Mouse (Mus musculus) layer of hippocampus, postnatal 14 days (tissue): ENCODE measurements around the gene Fxyd4. TPM values are rescaled to one million over a fixed set of nuclear protein-coding genes. Genes with fewer than 3 reads are reported as not detected.

ENCODE experiments used
- DNase-seq, 2 experiments: peaks; one replicate each; pipeline ENCODE4 v3.0.0; 2021 to 2022; ENCODE audit warnings: low spot score in 2 of 2, mixed read lengths in 1 of 2
- microRNA-seq, 2 experiments: library from miRNA; unstranded; fragments of <30 nt; microRNA quantifications; one replicate each; pipeline ENCODE4 v1.2.0; 2021
- total RNA-seq, 2 experiments: library from RNA; stranded (reverse); gene quantifications; 2 replicates each; pipeline ENCODE4 v1.2.3; 2021

The Fxyd4 gene
- total RNA-seq, 2 experiments from 2014 or later, result not detected

DNA sequence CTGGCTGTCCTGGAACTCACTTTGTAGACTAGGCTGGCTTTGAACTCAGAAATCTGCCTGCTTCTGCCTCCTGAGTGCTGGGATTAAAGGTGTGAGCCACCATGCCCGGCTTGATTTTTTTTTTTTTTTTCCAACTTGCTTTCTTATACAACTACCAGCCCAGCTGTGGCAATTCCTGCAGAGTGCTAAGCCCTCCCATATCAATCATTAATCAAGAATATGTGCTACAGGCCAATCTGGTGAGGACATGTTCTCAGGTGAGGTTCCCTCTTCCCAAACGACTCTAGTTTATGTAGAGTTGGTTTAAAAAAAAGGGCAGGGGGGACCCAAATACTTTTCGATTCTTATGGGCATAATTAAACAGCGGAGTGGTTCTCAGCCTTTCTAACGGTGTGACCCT is 39.7 kb downstream of the Fxyd4 start:
- no peak for DNase-seq

DNA sequence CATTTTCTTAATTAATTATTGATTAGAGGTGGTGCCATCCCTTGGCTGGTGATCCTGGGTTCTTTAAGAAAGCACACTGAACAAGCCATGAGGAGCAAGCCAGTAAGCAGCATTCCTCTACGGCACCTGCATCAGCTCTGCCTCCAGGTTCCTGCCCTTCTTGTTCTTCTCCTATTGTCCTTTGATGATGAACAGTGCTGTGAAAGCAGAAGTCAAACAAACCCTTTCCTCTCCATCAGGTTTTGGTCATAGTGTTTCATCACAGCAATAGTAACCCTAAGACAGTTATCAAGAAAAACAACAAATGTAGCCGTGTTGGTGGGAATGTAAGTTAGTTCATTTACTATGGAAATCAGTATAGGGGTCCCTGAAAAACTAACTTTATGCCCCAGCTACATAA is 44.1 kb downstream of the Fxyd4 start:
- DNase-seq, result no peak

DNA sequence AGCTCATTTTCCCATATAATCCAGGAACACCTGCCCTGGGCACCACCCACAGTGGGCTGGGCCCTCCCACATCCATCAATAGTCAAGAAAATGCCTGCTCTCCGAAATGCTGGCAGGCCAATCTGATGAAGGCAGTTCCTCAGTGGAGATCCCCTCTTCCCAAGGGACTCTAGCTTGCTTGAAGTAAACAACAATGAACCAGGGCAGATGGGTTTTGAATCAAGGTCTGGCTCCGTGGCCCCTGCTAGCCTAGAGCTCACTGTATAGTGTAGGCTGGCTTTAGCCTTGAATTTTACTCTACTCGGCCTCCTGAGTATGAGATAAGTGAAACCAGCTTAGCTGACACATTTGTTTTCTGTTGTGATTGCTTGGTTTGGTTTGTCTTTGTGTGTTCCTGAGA is 45.1 kb downstream of the Fxyd4 start:
- no peak for DNase-seq

DNA sequence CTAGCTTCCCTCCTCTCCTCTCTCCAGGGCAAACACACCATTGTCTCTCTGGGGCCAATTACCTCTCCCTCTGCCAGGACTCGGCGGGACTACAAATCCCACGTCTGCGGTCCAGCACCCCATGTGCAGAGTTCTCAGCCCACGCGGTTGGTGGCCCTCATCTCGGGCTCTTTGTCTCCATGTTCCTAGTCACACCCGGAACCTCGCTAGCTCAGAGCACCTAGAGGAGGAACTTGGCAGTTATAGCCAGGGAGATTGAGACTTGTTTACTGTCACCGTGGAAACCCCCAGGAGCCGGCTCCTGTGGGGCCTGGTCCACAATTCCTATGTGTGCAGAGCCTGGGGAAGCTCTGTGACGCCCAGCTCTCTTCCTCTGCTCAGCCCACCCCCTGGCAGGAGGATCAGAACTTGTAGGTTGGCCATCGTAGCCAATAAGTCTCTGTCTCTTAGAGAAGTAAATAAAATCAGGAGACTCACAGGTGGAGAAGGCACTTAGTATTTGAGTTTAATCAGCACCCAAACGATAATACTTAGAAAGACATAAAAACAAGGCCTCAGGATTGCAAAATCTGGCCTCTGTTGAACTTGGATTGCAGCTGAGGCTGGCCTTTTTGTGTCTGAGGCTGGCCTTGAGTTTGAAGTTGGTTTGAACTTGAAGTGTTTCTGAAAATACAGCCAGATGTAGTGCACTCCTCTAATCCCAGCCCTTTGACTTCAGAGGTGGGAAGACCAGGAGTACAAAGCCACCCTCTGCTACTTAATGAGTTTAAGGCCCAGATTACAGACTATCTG is 45.9 kb downstream of the Fxyd4 start:
- DNase-seq, result no peak

DNA sequence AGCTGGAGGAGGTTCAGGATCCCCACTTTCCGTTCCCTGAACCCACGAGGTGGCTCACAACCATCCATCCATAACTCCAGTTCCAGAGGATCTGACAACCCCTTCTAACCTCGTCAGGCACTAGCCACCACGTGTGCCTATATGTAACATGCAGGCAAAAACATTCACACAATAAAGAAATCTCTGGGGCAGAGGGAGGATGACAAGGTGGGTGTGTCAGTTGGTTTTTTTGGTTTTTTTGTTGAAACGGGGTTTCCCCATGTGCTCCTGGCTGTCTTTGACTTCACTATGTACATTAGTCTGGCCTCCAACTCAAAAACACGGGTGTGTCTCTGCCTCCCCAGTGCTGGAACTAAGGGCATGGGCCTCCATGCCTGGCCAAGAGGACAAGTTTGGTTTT is 47.2 kb downstream of the Fxyd4 start:
- no peak for DNase-seq

DNA sequence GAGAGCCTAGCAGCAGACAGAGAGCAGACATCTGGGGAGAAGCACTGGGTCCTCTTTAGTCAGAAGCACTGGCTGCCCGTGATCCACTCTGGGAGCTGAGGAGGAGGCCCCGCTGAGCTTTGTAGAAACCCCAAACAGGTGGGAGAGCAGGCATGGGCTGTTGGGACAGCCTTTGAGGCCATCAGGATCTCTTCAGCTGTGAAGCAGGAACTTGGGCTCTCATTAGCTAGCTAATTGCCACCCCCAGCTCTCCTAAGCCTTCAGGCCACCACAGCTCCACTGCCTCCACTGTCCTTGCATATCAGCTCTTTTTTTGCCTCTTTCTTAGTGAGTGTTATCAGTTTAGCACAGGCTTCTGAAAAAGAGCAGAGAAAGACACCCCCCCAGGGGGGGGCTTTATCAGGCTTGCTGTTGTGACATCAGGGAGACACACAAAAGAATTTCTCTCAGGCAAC is 48.8 kb downstream of the Fxyd4 start:
- no peak for DNase-seq

DNA sequence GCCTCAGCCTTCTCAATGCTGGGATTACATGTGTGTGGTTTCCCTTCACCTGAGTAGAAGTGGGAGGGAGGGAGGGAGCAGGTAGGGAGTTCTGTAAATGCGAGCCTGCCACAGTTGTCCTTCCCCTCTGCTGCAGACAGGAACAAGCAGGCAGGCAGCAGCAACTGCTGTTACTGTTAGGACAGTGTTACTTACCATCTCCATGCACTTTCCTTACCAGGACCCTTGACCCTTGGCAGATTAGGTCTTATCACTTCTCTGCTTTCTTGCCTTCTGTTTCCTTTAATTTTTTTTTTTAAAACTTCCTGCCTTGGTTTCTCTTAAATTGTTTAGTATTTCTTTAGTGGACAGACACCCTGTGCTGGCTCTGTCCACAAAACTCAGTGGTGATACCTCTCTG is 49.5 kb downstream of the Fxyd4 start:
- DNase-seq, result no peak

DNA sequence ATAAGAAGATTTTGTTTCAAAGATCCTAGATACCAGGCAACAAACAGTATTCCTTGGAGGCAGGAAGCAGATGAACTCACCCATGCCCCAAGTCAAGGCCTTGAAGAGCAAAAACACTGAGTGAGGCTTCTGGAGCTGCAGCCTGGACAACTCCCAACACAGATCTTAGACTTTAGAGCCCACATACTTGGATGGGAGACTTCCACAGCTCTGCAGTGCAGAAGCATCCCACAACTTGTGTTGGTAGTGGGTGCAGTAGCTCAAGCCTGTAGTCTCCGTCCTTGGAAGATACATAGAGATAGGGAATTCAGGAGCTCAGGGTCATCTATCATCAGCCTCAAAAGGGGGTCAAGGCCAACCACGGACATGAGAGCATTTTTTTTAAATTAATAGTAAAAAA is 51.5 kb downstream of the Fxyd4 start:
- no peak for DNase-seq

Small RNAs within 50 kb of the gene (microRNA-seq; reads per million reads assigned to microRNA genes)
- gene Gm25535, result 0 reads per million in 2 experiments

Other genes starting within 250 kb of the Fxyd4 start
- 10 to 100 TPM; 46.4 to 52.3 TPM for gene Zfp637, start 96.5 kb downstream of the Fxyd4 start, total RNA-seq
- gene Zfp239, start 75.6 kb downstream of the Fxyd4 start, total RNA-seq, result 10 to 100 TPM; 31.1 to 36.0 TPM
- gene Hnrnpf, start 37.4 kb downstream of the Fxyd4 start, total RNA-seq, result 100 to 1,000 TPM; 140 to 154 TPM
- gene Rasgef1a, start 73.7 kb upstream of the Fxyd4 start, total RNA-seq, result 100 to 1,000 TPM; 128 to 131 TPM
- gene Csgalnact2, start 201.4 kb upstream of the Fxyd4 start, total RNA-seq, result 10 to 100 TPM; 10.9 to 12.8 TPM